Mouse (Mus musculus) urinary bladder, postnatal 14 days (tissue): ENCODE data around the gene Gm17617.

Experiments used
- DNase-seq: peaks from one replicate; pipeline ENCODE4 v3.0.0; 2021; ENCODE audit warnings: low spot score

The Gm17617 gene

GRCm38 (mm10) chr13:55133448-55133847, at the start of gene Gm17617:
Gm17617 (minus strand) TSS chr13:55133548.
- DNase-seq = no peak

- DNase-seq = peak; percentile 73
These were observed 49.0 kb upstream of the Gm17617 start for GRCm38 (mm10) chr13:55182173-55182894.

- DNase-seq = no peak
These were observed 48.4 kb upstream of the Gm17617 start for GRCm38 (mm10) chr13:55181786-55182172.

GRCm38 (mm10) chr13:55179591-55179990, 46.2 kb upstream of the Gm17617 start:
- DNase-seq = no peak

- peak; percentile 74 for DNase-seq
These were observed 45.2 kb upstream of the Gm17617 start for GRCm38 (mm10) chr13:55178556-55178955.

- no peak for DNase-seq
These were observed 44.7 kb upstream of the Gm17617 start for GRCm38 (mm10) chr13:55177903-55178496.

GRCm38 (mm10) chr13:55176265-55176664, 42.9 kb upstream of the Gm17617 start:
- DNase-seq = no peak

- no peak for DNase-seq
These were observed 41.0 kb upstream of the Gm17617 start for GRCm38 (mm10) chr13:55174347-55174746.

GRCm38 (mm10) chr13:55172336-55172770, 39.0 kb upstream of the Gm17617 start:
- DNase-seq = no peak

- DNase-seq = peak; percentile 45
These were observed 38.4 kb upstream of the Gm17617 start for GRCm38 (mm10) chr13:55171517-55172335.

GRCm38 (mm10) chr13:55168958-55169369, 35.6 kb upstream of the Gm17617 start:
- DNase-seq = no peak

GRCm38 (mm10) chr13:55168255-55168654, 34.9 kb upstream of the Gm17617 start:
- DNase-seq = no peak

- DNase-seq = no peak
These were observed 34.5 kb upstream of the Gm17617 start for GRCm38 (mm10) chr13:55167798-55168197.

- no peak for DNase-seq
These were observed 33.7 kb upstream of the Gm17617 start for GRCm38 (mm10) chr13:55166806-55167725.

- DNase-seq = no peak
These were observed 32.5 kb upstream of the Gm17617 start for GRCm38 (mm10) chr13:55165831-55166339.

- no peak for DNase-seq
These were observed 30.2 kb upstream of the Gm17617 start for GRCm38 (mm10) chr13:55163553-55163952.

GRCm38 (mm10) chr13:55162365-55162764, 29.0 kb upstream of the Gm17617 start:
- DNase-seq = no peak

- no peak for DNase-seq
These were observed 20.6 kb upstream of the Gm17617 start for GRCm38 (mm10) chr13:55153951-55154350.

- no peak for DNase-seq
These were observed 19.5 kb upstream of the Gm17617 start, which contains the start of gene Fgfr4 for GRCm38 (mm10) chr13:55152621-55153415. Fgfr4 (plus strand) TSS chr13:55152640.

- no peak for DNase-seq
These were observed 6.9 kb upstream of the Gm17617 start for GRCm38 (mm10) chr13:55140271-55140670.

GRCm38 (mm10) chr13:55135382-55135781, 2.0 kb upstream of the Gm17617 start:
- no peak for DNase-seq
